Mouse (Mus musculus) effector memory CD4-positive, alpha-beta T cell, adult 5 months (primary cell): Measurements from ENCODE around the gene C2cd5. TPM values are rescaled to one million over a fixed set of nuclear protein-coding genes. Genes with fewer than 3 reads are reported as not detected.

ENCODE experiments used
- polyA plus RNA-seq: library from polyadenylated mRNA; unstranded; fragments of 100-300 nt; shearing (Covaris generic); gene quantifications from one replicate; pipeline ENCODE4 v1.2.1, GENCODE M21; 2017

Gene C2cd5
- polyA plus RNA-seq, result 39.8 TPM

GRCm38 (mm10) chr6:143099681-143100382 lies at the start of gene C2cd5:
C2cd5 (minus strand) TSS chr6:143100141.

GRCm38 (mm10) chr6:142964076-142964530 lies 135.8 kb downstream of the C2cd5 start, which contains the start of gene St8sia1:
St8sia1 (minus strand) TSS chr6:142964452.

Other genes with a start within 250 kb of the C2cd5 start
- 3.4 TPM for gene St8sia1, start 135.7 kb downstream of the C2cd5 start, polyA plus RNA-seq
- gene Etnk1, start 67.1 kb upstream of the C2cd5 start, polyA plus RNA-seq, result 76.6 TPM